Mouse (Mus musculus) lung, adult 18-20 months (tissue): ENCODE results near the gene Flvcr1.

Experiments
- DNase-seq, 2 experiments: peaks; one replicate each; pipeline ENCODE4 v3.0.0; 2022; ENCODE audit warnings: mixed read lengths in 2 of 2

The Flvcr1 gene

GRCm38 (mm10) chr1:191026021-191026713, at the start of gene Flvcr1:
Flvcr1 (minus strand) TSS chr1:191026158.
- peak; percentile 99 to 100 for DNase-seq

GRCm38 (mm10) chr1:191075199-191075883, 49.4 kb upstream of the Flvcr1 start:
- peak; percentile 64 for DNase-seq

- DNase-seq: no peak
Observed at GRCm38 (mm10) chr1:191073486-191073885, 47.5 kb upstream of the Flvcr1 start.

- peak; percentile 53 to 65 for DNase-seq
Observed at GRCm38 (mm10) chr1:191073001-191073400, 47.0 kb upstream of the Flvcr1 start.

DNA sequence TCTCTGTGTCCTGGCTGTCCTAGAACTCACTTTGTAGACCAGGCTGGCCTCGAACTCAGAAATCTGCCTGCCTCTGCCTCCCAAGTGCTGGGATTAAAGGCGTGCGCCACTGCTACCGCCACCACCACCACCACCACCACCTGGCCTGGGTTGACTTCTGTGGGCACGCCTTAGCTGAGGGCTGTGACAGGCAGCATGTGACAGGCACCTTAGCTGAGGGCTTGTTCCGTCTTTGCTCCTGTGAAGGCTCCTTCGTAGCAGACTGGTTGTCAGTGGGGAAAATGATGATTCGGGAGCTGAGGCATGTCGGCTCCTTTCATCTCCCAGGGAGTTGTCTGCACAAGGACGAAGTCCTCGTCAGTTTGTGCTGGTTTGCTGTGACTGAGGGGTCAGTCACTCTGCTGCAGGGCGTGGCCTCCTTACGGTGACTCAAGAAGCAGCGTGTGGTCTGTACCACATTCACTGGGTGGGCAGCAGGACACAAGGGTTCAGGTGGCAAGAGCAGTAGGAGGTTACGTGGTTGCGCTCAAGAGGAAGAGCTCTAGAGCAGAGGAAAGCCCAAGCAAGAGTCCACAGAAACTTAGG, 46.5 kb upstream of the Flvcr1 start:
- no peak for DNase-seq

DNA sequence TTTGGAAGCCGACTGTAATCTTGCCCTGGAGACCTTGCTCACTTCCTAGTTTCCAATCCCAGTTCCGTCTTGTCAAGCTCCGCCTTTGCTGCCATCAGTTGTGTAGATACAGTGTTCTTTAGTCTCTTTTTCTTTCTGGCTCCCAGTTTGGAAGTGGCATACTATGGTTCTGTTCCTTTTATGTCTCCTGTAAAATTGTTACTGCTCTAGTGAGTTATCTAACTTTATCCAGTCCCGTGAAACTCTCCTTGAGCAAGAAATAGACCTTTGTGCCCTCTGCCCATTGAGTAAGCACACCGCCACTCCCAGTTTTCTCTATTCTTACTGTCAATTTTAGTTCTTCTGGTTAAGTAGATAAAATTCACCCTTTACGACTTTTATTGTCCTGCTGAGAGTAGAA, 45.7 kb upstream of the Flvcr1 start:
- DNase-seq: no peak

- DNase-seq: no peak
Observed at GRCm38 (mm10) chr1:191070259-191070658, 44.3 kb upstream of the Flvcr1 start.

- no peak for DNase-seq
Observed at GRCm38 (mm10) chr1:191068377-191068776, 42.4 kb upstream of the Flvcr1 start.

GRCm38 (mm10) chr1:191065188-191065587, 39.2 kb upstream of the Flvcr1 start:
- DNase-seq: no peak

GRCm38 (mm10) chr1:191064535-191064934, 38.6 kb upstream of the Flvcr1 start:
- no peak for DNase-seq

- no peak for DNase-seq
Observed at GRCm38 (mm10) chr1:191063700-191064099, 37.7 kb upstream of the Flvcr1 start.

GRCm38 (mm10) chr1:191062781-191063485, 37.0 kb upstream of the Flvcr1 start, which contains the start of the genes Tatdn3 and Nsl1:
Tatdn3 (minus strand) TSS chr1:191062932.
Nsl1 (plus strand) TSS chr1:191063012.
- DNase-seq: peak; percentile 86 to 88

DNA sequence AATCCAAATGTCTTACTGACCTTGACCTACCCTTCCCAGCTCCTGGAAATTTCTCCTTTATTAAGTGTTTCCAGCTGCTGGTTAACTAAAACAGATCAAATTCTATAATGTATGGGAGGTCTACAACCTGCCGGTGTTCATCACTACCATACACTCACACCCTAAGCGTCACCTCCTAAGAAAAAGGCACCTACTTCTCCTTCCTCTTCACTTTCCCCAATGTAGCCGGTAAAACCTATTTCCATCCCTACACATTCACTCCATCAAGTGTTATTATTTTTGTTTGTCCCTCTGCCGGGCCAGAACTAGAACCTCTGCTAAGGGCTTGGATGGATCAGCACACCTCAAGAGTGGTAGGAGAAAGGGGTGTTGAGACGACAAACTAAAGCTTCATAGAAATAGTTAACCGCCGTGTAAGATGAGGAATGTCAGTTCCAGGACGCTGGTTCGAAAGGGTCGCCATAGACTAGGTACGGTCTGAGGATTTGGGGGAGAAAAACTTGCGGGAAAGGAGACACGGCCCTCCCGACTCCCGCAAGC, 36.4 kb upstream of the Flvcr1 start:
- no peak for DNase-seq

DNA sequence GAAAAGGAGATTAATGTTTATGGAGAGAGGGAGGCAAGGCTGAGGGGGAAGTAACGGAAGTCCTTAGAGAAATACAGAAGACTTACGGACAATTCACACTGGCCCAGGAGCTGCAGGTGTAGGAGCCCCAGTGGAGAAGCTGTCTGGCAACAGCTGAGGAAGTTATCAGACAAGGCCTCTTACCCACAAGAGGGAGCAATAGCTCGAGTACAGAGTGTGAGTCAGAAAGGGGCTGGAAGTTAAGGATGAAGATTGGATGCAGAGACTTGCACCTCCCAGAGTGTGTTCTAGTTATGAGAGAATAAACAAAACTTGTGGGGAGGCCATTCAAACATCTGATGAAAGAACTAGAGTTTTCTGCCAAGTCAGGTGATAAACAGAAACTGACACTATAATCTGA, 31.5 kb upstream of the Flvcr1 start:
- no peak for DNase-seq

- no peak for DNase-seq
Observed at GRCm38 (mm10) chr1:191055533-191055873, 29.5 kb upstream of the Flvcr1 start.

DNA sequence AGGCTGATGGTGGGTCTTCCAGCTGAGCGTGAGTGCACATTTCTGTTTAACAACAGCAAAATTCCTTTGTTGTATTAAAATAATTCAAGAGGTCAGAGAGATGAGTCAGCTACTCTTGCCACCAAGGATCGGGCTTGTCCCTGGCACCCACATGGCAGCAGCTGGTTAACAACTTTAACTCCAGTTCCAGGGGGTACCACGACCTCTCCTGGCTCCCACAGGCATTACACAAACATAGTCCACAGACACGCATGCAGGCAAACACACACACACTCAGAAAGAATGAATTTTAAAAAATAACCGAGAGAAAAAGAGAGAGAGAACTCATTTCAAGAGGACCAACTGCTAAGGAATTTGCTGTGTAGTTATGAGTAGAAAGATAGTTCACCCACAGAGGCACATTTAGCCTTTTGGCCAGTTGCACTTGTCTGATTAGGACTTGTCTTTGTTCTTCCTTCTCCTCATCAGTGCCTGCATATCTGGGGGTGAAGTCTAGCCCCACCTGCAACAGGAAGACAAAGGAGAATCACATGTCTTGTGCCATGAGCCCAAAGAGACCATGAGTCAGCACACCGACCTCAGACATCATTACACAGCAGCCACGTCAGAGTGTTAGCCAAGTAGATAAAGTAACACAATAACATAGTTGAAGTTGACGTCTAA, 29.0 kb upstream of the Flvcr1 start:
- no peak for DNase-seq

- DNase-seq: no peak
Observed at GRCm38 (mm10) chr1:191053555-191053954, 27.6 kb upstream of the Flvcr1 start.

DNA sequence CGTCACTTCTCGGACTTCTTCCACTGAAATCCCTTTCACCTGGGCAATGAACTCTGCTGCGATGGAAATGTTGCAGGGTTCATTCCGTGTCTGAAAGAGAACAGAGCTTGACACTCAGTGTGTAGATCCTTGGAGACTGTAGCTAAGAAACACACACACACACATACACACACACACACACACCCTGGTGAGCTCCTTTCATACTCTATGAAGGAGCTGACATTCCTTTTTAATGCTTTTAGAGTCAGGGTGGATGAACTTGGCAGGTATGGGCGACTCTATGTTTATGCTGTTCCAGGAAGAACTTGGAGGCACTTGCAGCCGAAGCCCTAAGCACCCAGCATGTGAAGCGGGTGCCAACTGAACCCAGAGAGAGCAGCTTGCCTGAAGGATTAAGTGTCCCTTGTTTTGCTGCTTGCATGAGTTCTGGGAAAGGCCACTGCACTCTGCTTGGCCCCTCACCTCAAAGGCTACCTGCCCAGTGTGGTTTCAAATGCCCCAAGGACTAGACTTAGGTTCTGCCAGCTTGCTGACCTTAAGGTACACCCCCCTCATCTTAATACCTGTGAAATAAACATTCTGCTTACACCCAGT, 20.4 kb upstream of the Flvcr1 start:
- no peak for DNase-seq

DNA sequence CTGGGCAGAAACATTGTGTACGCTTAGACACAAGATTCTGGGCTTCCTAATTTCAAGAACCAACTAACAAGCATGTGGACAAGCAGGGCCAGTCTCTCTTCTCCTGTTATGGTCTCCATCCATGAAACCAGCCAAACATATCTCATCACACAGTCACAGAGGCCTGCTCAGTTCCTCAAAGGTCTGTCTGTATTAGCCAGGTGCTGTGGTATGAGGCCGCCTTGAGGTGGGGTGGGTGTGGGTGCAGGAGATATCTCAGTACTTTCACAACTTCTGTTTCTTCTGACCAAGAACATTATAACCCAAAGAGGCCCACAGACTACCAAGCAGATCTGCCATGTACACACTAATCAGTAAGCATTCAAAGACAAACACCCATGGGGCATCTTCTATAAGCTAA, 19.3 kb upstream of the Flvcr1 start:
- no peak for DNase-seq

- no peak for DNase-seq
Observed at GRCm38 (mm10) chr1:191042688-191043087, 16.7 kb upstream of the Flvcr1 start.

GRCm38 (mm10) chr1:191042106-191042505, 16.1 kb upstream of the Flvcr1 start:
- DNase-seq: no peak

DNA sequence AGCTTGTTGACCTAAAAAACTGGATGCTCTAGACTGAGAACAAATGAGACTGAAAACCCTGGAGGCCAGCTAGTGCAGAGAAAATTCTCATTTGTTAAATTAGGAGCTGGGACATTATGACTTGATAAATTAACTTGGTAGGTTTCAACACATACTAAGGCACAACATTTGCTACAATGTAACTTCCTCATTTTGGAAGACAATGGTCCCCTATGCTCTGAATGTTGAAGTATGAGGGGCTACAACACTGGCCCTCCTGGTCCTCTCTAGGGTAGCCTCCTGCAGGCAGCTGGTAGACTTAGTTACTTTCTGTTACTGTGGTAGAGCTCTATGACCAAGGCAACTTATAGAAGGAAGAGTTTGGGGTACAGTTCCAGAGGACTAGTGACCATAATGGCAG, 15.4 kb upstream of the Flvcr1 start:
- no peak for DNase-seq
